Mouse (Mus musculus) megakaryocyte progenitor cell, adult 5-6 weeks (primary cell): ENCODE results near the gene Nbea. TPM values are rescaled to one million over a fixed set of nuclear protein-coding genes. Genes with fewer than 3 reads are reported as not detected.
A peak's percentile ranks its signal among the peaks of the same experiment; 100 is the strongest.
"Not testable (repeated sequence)": the region's sequence is repeated elsewhere in the genome, so short reads cannot be mapped to it uniquely, and the experiment has no call there.

Experiments
- ATAC-seq: replicated peaks from 2 replicates; pipeline ENCODE4 v1.8.0; 2016; ENCODE audit warnings: mild to moderate bottlenecking, moderate TSS enrichment, inconsistent platforms; ENCODE audit not compliant: poor library complexity
- total RNA-seq, 2 experiments: library from RNA; stranded (forward) in 1 of 2; stranded (reverse) in 1 of 2; fragments of 157-497, 149-512 nt in 1 of 2; fragments of 200-1000 nt in 1 of 2; gene quantifications; 2 replicates each; pipeline versions ENCODE4 v1.2.3 to v1.2.4; 2015 to 2017

Nbea gene
- total RNA-seq, 2 experiments from 2014 or later: under 0.01 TPM; not detected in 1

GRCm38 (mm10) chr3:56039494-56039893, 144.0 kb downstream of the Nbea start:
- no peak for ATAC-seq

- ATAC-seq: no peak
Measured at GRCm38 (mm10) chr3:56034596-56034995, 148.9 kb downstream of the Nbea start.

- ATAC-seq: no peak
Measured at GRCm38 (mm10) chr3:56018494-56018893, 165.0 kb downstream of the Nbea start.

- no peak for ATAC-seq
Measured at GRCm38 (mm10) chr3:56011132-56011531, 172.4 kb downstream of the Nbea start.

GRCm38 (mm10) chr3:56007991-56008390, 175.5 kb downstream of the Nbea start:
- peak; percentile 91 for ATAC-seq

- ATAC-seq: peak; percentile 93
Measured at GRCm38 (mm10) chr3:56000259-56000658, 183.2 kb downstream of the Nbea start.

GRCm38 (mm10) chr3:55978361-55978760, 205.1 kb downstream of the Nbea start:
- ATAC-seq: peak; percentile 100

GRCm38 (mm10) chr3:55976986-55977385, 206.5 kb downstream of the Nbea start:
- ATAC-seq: not testable (repeated sequence)

GRCm38 (mm10) chr3:55965723-55966156, 217.8 kb downstream of the Nbea start:
- ATAC-seq: no peak

GRCm38 (mm10) chr3:55963032-55963431, 220.5 kb downstream of the Nbea start:
- no peak for ATAC-seq

- no peak for ATAC-seq
Measured at GRCm38 (mm10) chr3:55949994-55950393, 233.5 kb downstream of the Nbea start.

GRCm38 (mm10) chr3:55949148-55949547, 234.4 kb downstream of the Nbea start:
- ATAC-seq: peak; percentile 99

- no peak for ATAC-seq
Measured at GRCm38 (mm10) chr3:55927343-55927742, 256.2 kb downstream of the Nbea start.

- ATAC-seq: peak; percentile 81
Measured at GRCm38 (mm10) chr3:55909290-55909689, 274.2 kb downstream of the Nbea start.

- ATAC-seq: no peak
Measured at GRCm38 (mm10) chr3:55890574-55890973, 292.9 kb downstream of the Nbea start.

- ATAC-seq: no peak
Measured at GRCm38 (mm10) chr3:55889227-55889626, 294.3 kb downstream of the Nbea start.

- ATAC-seq: no peak
Measured at GRCm38 (mm10) chr3:55887829-55888210, 295.7 kb downstream of the Nbea start.

- ATAC-seq: peak; percentile 44; the same call in 1 of the 2 replicates
Measured at GRCm38 (mm10) chr3:55887193-55887828, 296.2 kb downstream of the Nbea start.

GRCm38 (mm10) chr3:55872944-55873924, 310.3 kb downstream of the Nbea start:
- ATAC-seq: no peak

- no peak for ATAC-seq
Measured at GRCm38 (mm10) chr3:55852488-55852887, 331.0 kb downstream of the Nbea start.

GRCm38 (mm10) chr3:55847115-55847514, 336.4 kb downstream of the Nbea start:
- peak; percentile 74 for ATAC-seq

- ATAC-seq: no peak
Measured at GRCm38 (mm10) chr3:55837188-55837587, 346.3 kb downstream of the Nbea start.
